Comparison of ENCODE assay signal across 23 mouse cellular contexts in genomic region chr13:111179186-111179585, GRCm38 (mm10).
DNase-seq lines count a peak whose midpoint lies in the region; ATAC-seq lines count a peak whose summit lies in the region.
"Had no signal": no experiment of that assay in that cellular context is flagged by ENCODE, and none has a peak within 500 bp of the region (broad histone marks: within the 10 kb centered on the region; RNA-seq: fewer than 3 reads in every experiment).

No protein-coding gene starts in this region.

- H3K27me3 ChIP-seq in heart, embryonic 11.5 days (ENCODE audit: control insufficient read depth, insufficient read depth, low read length), result no peaks in the 10 kb centered on the region
- H3K27me3 ChIP-seq: CH12.LX; forebrain, embryonic 12.5 days; limb, embryonic 13.5 days; liver, embryonic 13.5 days; lung, embryonic 15.5 days; neural tube, embryonic 15.5 days; stomach, embryonic 15.5 days had no signal

- peak; percentile 23 to 29 for DNase-seq in layer of hippocampus, adult 8-10 months (ENCODE audit: low spot score in 2 of 2)
- DNase-seq in layer of hippocampus, adult 9-10 months (ENCODE audit: low spot score), result no peak
- DNase-seq in left cerebral cortex, adult 18-20 months (ENCODE audit: low spot score in 2 of 2), result peak; percentile 37 to 55
- DNase-seq in right cerebral cortex, adult 18-20 months, result peak; percentile 59
- DNase-seq in telencephalon, adult 2 months (ENCODE audit: low read depth, low spot score), result peak; percentile 78
- DNase-seq in thymus, postnatal 10 days (ENCODE audit: low spot score in 2 of 2), result no peak
- DNase-seq in embryo, embryonic 9.5 days (ENCODE audit: extremely low spot score), result no peak
- DNase-seq: adrenal gland, postnatal 14 days; cerebellum, adult 11 months; cerebellum, postnatal 14 days; gastrocnemius, postnatal 36 days; liver, embryonic 13.5 days; lung, postnatal 4 days; spleen, adult 18-20 months had no signal

- no peak overlapping the region for H3K27ac ChIP-seq in heart, embryonic 11.5 days (ENCODE audit: low read depth, low read length)
- H3K27ac ChIP-seq: embryonic facial prominence, embryonic 10.5 days; forebrain, embryonic 12.5 days; limb, embryonic 13.5 days; liver, embryonic 13.5 days; lung, embryonic 15.5 days; neural tube, embryonic 15.5 days; stomach, embryonic 15.5 days had no signal

- no peak overlapping the region for H3K9ac ChIP-seq in heart, embryonic 11.5 days (ENCODE audit: low read depth, low read length)
- H3K9ac ChIP-seq: forebrain, embryonic 12.5 days; limb, embryonic 13.5 days; liver, embryonic 13.5 days; lung, embryonic 15.5 days; neural tube, embryonic 15.5 days; stomach, embryonic 15.5 days had no signal

- no peaks in the 10 kb centered on the region for H3K36me3 ChIP-seq in heart, embryonic 11.5 days (ENCODE audit: control insufficient read depth, insufficient read depth, low read length)
- H3K36me3 ChIP-seq: embryonic facial prominence, embryonic 10.5 days; forebrain, embryonic 12.5 days; limb, embryonic 13.5 days; liver, embryonic 13.5 days; lung, embryonic 15.5 days; neural tube, embryonic 15.5 days; stomach, embryonic 15.5 days had no signal

- H3K4me2 ChIP-seq in heart, embryonic 11.5 days, result no peak overlapping the region
- H3K4me2 ChIP-seq: forebrain, embryonic 12.5 days; limb, embryonic 13.5 days; liver, embryonic 13.5 days; lung, embryonic 15.5 days; neural tube, embryonic 15.5 days; stomach, embryonic 15.5 days had no signal

- no peaks in the 10 kb centered on the region for H3K4me1 ChIP-seq in heart, embryonic 11.5 days (ENCODE audit: control insufficient read depth, insufficient read depth, low read length)
- H3K4me1 ChIP-seq: embryonic facial prominence, embryonic 10.5 days; forebrain, embryonic 12.5 days; limb, embryonic 13.5 days; liver, embryonic 13.5 days; lung, embryonic 15.5 days; neural tube, embryonic 15.5 days; stomach, embryonic 15.5 days had no signal

- no peak overlapping the region for H3K4me3 ChIP-seq in heart, embryonic 11.5 days (ENCODE audit: low read depth, low read length)
- H3K4me3 ChIP-seq: embryonic facial prominence, embryonic 10.5 days; forebrain, embryonic 12.5 days; limb, embryonic 13.5 days; liver, embryonic 13.5 days; lung, embryonic 15.5 days; neural tube, embryonic 15.5 days; stomach, embryonic 15.5 days had no signal

- ATAC-seq in heart, embryonic 11.5 days (replicated peaks; ENCODE audit: insufficient number of reproducible peaks, low FRiP score, low TSS enrichment), result no peak
- ATAC-seq: midbrain, embryonic 16.5 days had no signal

- 80% methylated on average over 6 of the region's 6 CpGs for WGBS in heart, embryonic 11.5 days (ENCODE audit: insufficient replicate concordance)

- no peaks in the 10 kb centered on the region for H3K9me3 ChIP-seq in heart, embryonic 11.5 days (replicated peaks; ENCODE audit: control insufficient read depth, low read length)
- H3K9me3 ChIP-seq: embryonic facial prominence, embryonic 10.5 days; forebrain, embryonic 12.5 days; limb, embryonic 13.5 days; liver, embryonic 13.5 days; lung, embryonic 15.5 days; neural tube, embryonic 15.5 days; stomach, embryonic 15.5 days had no signal

Comparison
In these comparisons a context has a peak if more than half of its experiments do, and no peak if none do; other contexts are left out.
1. DNase-seq: peak in layer of hippocampus, adult 8-10 months (2 of 2), left cerebral cortex, adult 18-20 months (2 of 2), right cerebral cortex, adult 18-20 months (single experiment) and telencephalon, adult 2 months (single experiment); none in layer of hippocampus, adult 9-10 months (single experiment), thymus, postnatal 10 days (0 of 2) and embryo, embryonic 9.5 days (single experiment).